9 mouse cellular contexts compared by ENCODE assay signal in genomic region chr7:29421240-29421908, GRCm38 (mm10).
DNase-seq lines count a peak whose midpoint lies in the region; ATAC-seq and TF ChIP-seq lines count a peak whose summit lies in the region.
"Had no signal": no experiment of that assay in that cellular context is flagged by ENCODE, and none has a peak within 500 bp of the region (broad histone marks: within the 10 kb centered on the region; RNA-seq: fewer than 3 reads in every experiment).

No protein-coding gene starts in this region.

- H3K27ac ChIP-seq in thymus, adult 2 months (ENCODE audit: control insufficient read depth, insufficient read depth, low read length) = no peak overlapping the region
- H3K27ac ChIP-seq in forebrain, embryonic 14.5 days (ENCODE audit: low read depth, low read length) = peak overlapping the region; percentile 33; the same call in 1 of the 2 replicates
- H3K27ac ChIP-seq in limb, embryonic 15.5 days = peak overlapping the region; percentile 5

- WGBS in thymus, adult 2 months = 47% methylated on average over 12 of the region's 12 CpGs
- 26% methylated on average over 12 of the region's 12 CpGs for WGBS in forebrain, embryonic 14.5 days
- 48% methylated on average over 12 of the region's 12 CpGs for WGBS in limb, embryonic 15.5 days

- no peak for DNase-seq in thymus, adult 2 months
- DNase-seq in thymus, postnatal 36 days = no peak
- DNase-seq in forebrain, embryonic 14.5 days (ENCODE audit: low spot score) = peak; percentile 51
- DNase-seq in skeletal muscle tissue, adult 2 months (ENCODE audit: low read depth, low spot score) = peak; percentile 27
- no peak for DNase-seq in spleen, adult 12 weeks (ENCODE audit: low spot score)
- DNase-seq: heart, postnatal 36 days had no signal

- H3K9me3 ChIP-seq in forebrain, embryonic 14.5 days (replicated peaks; ENCODE audit: control insufficient read depth, low read length) = no peaks in the 10 kb centered on the region
- H3K9me3 ChIP-seq in limb, embryonic 15.5 days = no peaks in the 10 kb centered on the region

- no peak overlapping the region for H3K4me2 ChIP-seq in forebrain, embryonic 14.5 days (ENCODE audit: low read length)
- H3K4me2 ChIP-seq in limb, embryonic 15.5 days = no peak overlapping the region

- H3K27me3 ChIP-seq in thymus, adult 2 months (ENCODE audit: control insufficient read depth, insufficient read depth, low read length) = no peaks in the 10 kb centered on the region
- no peaks in the 10 kb centered on the region for H3K27me3 ChIP-seq in forebrain, embryonic 14.5 days (replicated peaks; ENCODE audit: control insufficient read depth, insufficient read depth, low read length)
- no peaks in the 10 kb centered on the region for H3K27me3 ChIP-seq in limb, embryonic 15.5 days

- no peak overlapping the region for H3K9ac ChIP-seq in forebrain, embryonic 14.5 days (ENCODE audit: low read length)
- no peak overlapping the region for H3K9ac ChIP-seq in limb, embryonic 15.5 days

- TF ChIP-seq POLR2A in thymus, adult 2 months (IDR thresholded peaks at IDR 0.05; ENCODE audit: control insufficient read depth, extremely low read depth, insufficient read depth, low read length, poor library complexity) = no peak

- peaks cover 21% of the 10 kb centered on the region for H3K4me1 ChIP-seq in thymus, adult 2 months (replicated peaks; ENCODE audit: control insufficient read depth, insufficient read depth, low read length)
- H3K4me1 ChIP-seq in forebrain, embryonic 14.5 days (ENCODE audit: control insufficient read depth, insufficient read depth, low read length) = peaks cover 8% of the 10 kb centered on the region; the same call in 1 of the 2 replicates
- peaks cover 49% of the 10 kb centered on the region for H3K4me1 ChIP-seq in limb, embryonic 15.5 days

- no peaks in the 10 kb centered on the region for H3K36me3 ChIP-seq in thymus, adult 2 months (ENCODE audit: control insufficient read depth, insufficient read depth, low read length)
- no peaks in the 10 kb centered on the region for H3K36me3 ChIP-seq in forebrain, embryonic 14.5 days (ENCODE audit: control insufficient read depth, insufficient read depth, low read length)
- no peaks in the 10 kb centered on the region for H3K36me3 ChIP-seq in limb, embryonic 15.5 days

- H3K4me3 ChIP-seq in thymus, adult 2 months (ENCODE audit: control insufficient read depth, insufficient read depth, low read length) = no peak overlapping the region
- no peak overlapping the region for H3K4me3 ChIP-seq in forebrain, embryonic 14.5 days (ENCODE audit: low read depth, low read length)
- H3K4me3 ChIP-seq in limb, embryonic 15.5 days = no peak overlapping the region

- no peak for ATAC-seq in forebrain, embryonic 14.5 days
- ATAC-seq in limb, embryonic 15.5 days (ENCODE audit: insufficient number of reproducible peaks, low FRiP score, low TSS enrichment, low read depth) = no peak
- ATAC-seq in megakaryocyte-erythroid progenitor cell, adult 5-6 weeks (replicated peaks; ENCODE audit: low FRiP score, low TSS enrichment, poor library complexity, severe bottlenecking) = no peak
- ATAC-seq in monocyte, adult 5-6 weeks (replicated peaks; ENCODE audit: insufficient number of reproducible peaks, low FRiP score, low TSS enrichment, poor library complexity, severe bottlenecking) = no peak

- TF ChIP-seq CTCF in thymus, adult 2 months (IDR thresholded peaks at IDR 0.05; ENCODE audit: borderline replicate concordance, control insufficient read depth, extremely low read depth, insufficient read depth, low read length, poor library complexity) = 0 out of 2 replicates have a peak, but pooled peaks have one; percentile 27

Comparison
In these comparisons a context has a peak if more than half of its experiments do, and no peak if none do; other contexts are left out.
1. DNase-seq: peak in forebrain, embryonic 14.5 days (single experiment) and skeletal muscle tissue, adult 2 months (single experiment); none in thymus, adult 2 months (single experiment), thymus, postnatal 36 days (0 of 2) and spleen, adult 12 weeks (single experiment).